Mouse (Mus musculus): ENCODE measurements at regions not wholly inside any gene's neighbourhood (a gene's known extent, or its start where the extent isn't known, plus 50 kb on each side); places are given as distances from the start of the nearest gene placed in this dataset.

DNA sequence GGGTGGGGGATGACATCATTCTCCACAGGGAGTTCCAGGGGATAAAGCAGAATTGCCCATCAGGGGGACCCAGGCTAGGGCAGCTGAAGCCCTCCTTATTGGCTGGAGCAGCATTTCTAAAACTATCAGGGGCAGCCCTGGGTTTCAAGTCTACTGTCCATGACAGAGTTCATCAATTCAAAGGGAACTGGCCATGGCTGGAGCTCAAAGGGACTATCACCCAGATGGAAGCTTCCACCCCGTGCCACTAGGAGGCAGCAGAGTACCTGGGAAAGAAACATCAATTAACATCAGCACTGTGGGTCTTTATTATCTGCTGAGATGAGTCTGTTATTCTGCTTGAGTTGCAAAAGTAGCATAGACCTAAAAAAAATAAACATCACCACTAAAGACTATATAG lies 672.7 kb upstream of the Dpp10 start:
- DNase-seq (ENCODE audit: extremely low read depth, insufficient read length, low spot score) = no peak

DNA sequence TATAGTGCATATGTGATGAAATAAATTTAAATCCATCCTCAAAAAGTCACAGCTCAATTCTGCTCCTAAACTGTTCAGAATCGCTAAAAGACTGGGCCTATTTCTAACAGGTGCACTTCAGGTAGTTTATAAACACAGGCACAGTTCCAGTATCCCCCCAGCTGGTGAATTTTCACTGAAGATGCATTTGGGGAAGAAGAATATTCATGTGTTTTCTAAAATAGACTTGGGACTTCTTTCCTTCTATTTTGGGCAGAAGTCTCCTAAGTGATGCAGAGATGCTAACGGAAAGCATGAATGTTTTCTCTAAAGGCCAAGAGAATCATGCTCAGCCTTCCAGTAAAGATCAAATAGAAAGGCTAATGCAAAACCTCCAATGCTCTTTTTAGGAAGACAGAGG lies 660.9 kb upstream of the Dpp10 start:
- DNase-seq (ENCODE audit: extremely low read depth, insufficient read length, low spot score) = no peak

DNA sequence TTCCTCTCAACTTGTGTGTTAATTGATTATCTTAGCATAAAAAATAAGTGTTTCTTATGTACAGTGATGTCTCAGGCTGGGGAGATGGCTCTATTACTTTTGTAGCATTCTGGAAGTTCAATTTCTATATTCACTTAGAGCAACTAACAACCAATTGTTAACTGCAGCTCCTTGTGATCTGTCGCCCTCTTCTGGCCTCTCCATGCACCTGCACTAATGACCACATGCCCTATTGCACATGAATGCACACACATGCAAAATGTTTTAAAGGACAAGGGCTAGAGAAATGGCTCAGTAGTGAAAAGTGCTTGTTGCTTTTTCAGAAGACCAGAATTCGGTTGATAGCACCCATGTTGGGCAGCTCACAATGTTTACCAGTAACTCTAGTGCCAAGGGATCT lies 629.1 kb upstream of the Dpp10 start:
- DNase-seq (ENCODE audit: extremely low read depth, insufficient read length, low spot score) = no peak

DNA sequence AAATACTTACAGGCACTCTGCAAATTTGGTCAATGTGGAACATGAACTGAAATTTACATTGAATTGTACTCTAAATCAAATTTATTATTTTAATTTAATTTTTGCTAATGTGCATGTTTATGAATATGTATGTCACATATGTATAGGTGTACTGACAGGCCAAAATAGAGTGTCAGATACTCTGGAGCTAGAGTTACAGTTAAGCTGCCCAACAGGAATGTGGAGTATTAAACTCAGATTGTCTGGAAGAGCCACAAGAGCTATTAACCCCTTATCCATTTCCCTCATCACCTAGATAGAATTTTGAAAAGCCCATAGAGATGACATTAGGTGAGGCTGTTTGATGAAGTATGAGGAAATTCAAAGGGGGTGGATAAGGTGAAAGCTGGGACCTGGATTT lies 607.5 kb upstream of the Dpp10 start:
- no peak for DNase-seq (ENCODE audit: extremely low read depth, insufficient read length, low spot score)

DNA sequence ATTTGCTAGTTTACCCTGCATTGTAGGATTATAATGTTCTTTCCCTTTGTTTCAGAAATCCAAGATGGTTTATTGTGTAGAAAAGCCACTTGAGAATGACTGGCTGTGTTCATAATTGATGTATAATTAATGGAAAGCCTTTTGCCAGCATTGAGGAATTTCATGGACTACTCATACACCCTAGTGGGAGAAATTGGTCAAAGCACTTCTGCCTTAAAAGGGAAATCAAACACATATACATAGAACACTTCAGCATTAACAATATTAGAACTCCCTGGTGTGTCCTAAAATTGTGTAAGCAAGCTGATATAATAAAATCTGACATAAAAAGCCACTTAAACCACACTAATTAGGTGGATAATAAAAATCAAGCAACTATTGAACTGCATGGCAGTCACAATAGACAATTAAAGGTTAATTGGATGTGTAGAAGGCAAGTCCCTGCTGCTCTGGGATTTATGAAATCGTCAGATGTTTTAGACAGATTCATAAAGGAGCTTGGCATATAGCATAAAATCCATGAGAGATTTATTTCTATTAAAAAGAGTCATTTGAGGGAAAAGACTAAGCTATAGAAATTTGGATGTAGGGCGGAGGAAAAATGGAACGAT lies 607.0 kb upstream of the Dpp10 start:
- DNase-seq (ENCODE audit: extremely low read depth, insufficient read length, low spot score) = no peak

DNA sequence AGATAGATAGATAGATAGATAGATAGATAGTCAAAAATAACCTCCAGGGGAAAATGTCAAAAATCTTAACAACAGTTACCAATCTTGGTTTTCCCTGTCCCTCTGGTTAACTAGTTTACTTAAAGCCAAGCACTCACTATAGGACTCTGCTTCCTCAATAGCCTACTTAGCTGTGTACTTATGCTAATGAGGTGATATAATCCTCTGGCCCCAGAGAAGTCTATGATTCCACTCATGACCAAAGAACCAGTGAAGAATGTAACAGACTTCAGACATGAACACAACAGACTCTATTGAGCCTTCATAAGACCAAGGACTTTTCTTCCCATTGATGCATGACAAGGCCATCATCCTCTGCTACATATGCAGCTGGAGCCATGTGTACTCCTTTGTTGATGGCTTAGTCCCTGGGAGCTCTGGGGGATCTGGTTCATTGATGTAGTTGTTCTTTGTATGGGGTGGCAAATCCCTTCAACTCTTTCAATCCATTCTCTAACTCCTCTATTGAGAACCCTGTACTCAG lies 589.9 kb upstream of the Dpp10 start:
- no peak for DNase-seq (ENCODE audit: extremely low read depth, insufficient read length, low spot score)

DNA sequence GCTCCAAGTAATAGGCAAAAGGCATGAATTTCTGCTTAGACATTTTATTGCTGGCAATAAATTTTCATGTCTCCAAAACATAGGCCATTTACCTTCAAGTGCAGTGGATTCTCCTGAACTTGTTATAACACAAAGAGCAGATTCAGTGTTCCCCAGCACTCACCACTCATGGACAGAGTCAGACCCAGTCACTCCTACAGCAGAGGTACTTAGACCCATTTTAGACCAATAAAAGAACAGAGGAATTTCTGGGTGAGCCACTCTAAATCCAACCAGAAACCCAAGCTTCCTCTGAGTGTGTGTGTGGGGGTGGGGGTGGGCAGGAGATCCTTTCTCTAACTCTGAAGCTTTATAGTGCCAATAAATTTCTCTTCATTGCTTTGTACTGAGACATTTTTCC lies 584.7 kb upstream of the Dpp10 start:
- no peak for DNase-seq (ENCODE audit: extremely low read depth, insufficient read length, low spot score)

DNA sequence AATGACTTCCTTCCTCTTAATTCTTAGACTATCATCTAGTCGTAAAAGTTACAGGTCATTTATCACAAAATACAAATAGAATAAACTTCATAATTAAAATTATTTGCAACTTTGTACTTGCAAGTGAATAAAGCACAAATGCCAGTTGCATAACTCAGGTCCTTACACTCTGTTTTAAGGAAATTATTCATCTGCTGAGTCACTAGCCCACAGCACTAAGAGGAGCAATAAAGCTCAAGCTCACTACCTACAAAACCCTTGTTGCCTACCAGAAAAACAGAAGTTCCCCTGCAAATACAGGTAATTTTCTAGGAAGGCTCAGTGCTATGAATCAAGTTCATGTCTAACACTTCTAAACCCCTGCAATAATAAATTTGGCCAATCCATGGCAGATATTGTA lies 539.3 kb upstream of the Dpp10 start:
- no peak for DNase-seq (ENCODE audit: extremely low read depth, insufficient read length, low spot score)
